Mouse (Mus musculus) liver, adult 2 months (tissue): ENCODE measurements around the gene Lcn6. TPM values are rescaled to one million over a fixed set of nuclear protein-coding genes. Genes with fewer than 3 reads are reported as not detected.
"Not testable (repeated sequence)": the region's sequence is repeated elsewhere in the genome, so short reads cannot be mapped to it uniquely, and the experiment has no call there.

Source experiments
- DNase-seq: peaks from one replicate; pipeline ENCODE4 v3.0.0-alpha.2; 2011; ENCODE audit warnings: low read depth, low spot score; ENCODE audit errors: extremely low read depth
- H3K27ac ChIP-seq: fragments of 200-500 bp; replicated peaks from 2 replicates; pipeline ENCODE4 v1.5.1; 2012; ENCODE audit warnings: low read depth, mild to moderate bottlenecking, control low read depth, inconsistent platforms, low read length; ENCODE audit not compliant: insufficient read depth
- H3K27me3 ChIP-seq: fragments of 200-500 bp; 2 replicates; pipeline ENCODE4 v1.6.1; 2012; ENCODE audit warnings: mild to moderate bottlenecking, moderate library complexity, low read length, inconsistent platforms; ENCODE audit not compliant: control insufficient read depth, insufficient read depth
- H3K36me3 ChIP-seq: fragments of 200-500 bp; 2 replicates; pipeline ENCODE4 v1.6.1; 2012; ENCODE audit warnings: low read length, inconsistent platforms; ENCODE audit not compliant: control insufficient read depth, insufficient read depth
- H3K4me1 ChIP-seq: fragments of 200-500 bp; 2 replicates; pipeline ENCODE4 v1.6.1; 2011; ENCODE audit warnings: low read length; ENCODE audit not compliant: control insufficient read depth, insufficient read depth
- H3K4me3 ChIP-seq: fragments of 200-500 bp; 2 replicates; pipeline ENCODE4 v1.5.1; 2011; ENCODE audit warnings: low read depth, mild to moderate bottlenecking, control low read depth, low read length, moderate library complexity; ENCODE audit not compliant: insufficient read depth
- H3K79me2 ChIP-seq: fragments of 200-500 bp; 2 replicates; pipeline ENCODE4 v1.6.1; 2012; ENCODE audit warnings: inconsistent platforms, mild to moderate bottlenecking, low read length, moderate library complexity; ENCODE audit not compliant: control insufficient read depth, insufficient read depth
- H3K9ac ChIP-seq: fragments of 200-500 bp; 2 replicates; pipeline ENCODE4 v1.6.1; 2012; ENCODE audit warnings: low read depth, mild to moderate bottlenecking, control low read depth, inconsistent platforms, low read length
- CTCF ChIP-seq: fragments of 200-500 bp; IDR thresholded peaks from 2 replicates; pipeline ENCODE4 v1.5.1; 2011; ENCODE audit warnings: low read depth, low read length, control low read depth
- POLR2A ChIP-seq: fragments of 200-500 bp; IDR thresholded peaks from 2 replicates; pipeline ENCODE4 v1.6.1; 2011; ENCODE audit warnings: low read length, control low read depth; ENCODE audit not compliant: insufficient read depth; ENCODE audit errors: extremely low read depth
- WGBS: fragments of 180-500 bp; shearing (Covaris S2); methylation state at CpG from one replicate; pipeline ENCODE4 v1.1.7; 2018; 5-methylcytosine and 5-hydroxymethylcytosine counted together
- polyA plus RNA-seq: library from polyadenylated mRNA; depleted of rRNA; stranded (reverse); fragments of >200 nt; gene quantifications from 2 replicates; pipeline ENCODE4 v1.2.3, GENCODE M21; 2012
- total RNA-seq: library from RNA; depleted of rRNA; stranded (reverse); fragments of >200 nt; gene quantifications from 2 replicates; pipeline ENCODE4 v1.2.3, GENCODE M21; 2014

Gene Lcn6
- total and polyA plus RNA-seq, 2 experiments = not detected

DNA sequence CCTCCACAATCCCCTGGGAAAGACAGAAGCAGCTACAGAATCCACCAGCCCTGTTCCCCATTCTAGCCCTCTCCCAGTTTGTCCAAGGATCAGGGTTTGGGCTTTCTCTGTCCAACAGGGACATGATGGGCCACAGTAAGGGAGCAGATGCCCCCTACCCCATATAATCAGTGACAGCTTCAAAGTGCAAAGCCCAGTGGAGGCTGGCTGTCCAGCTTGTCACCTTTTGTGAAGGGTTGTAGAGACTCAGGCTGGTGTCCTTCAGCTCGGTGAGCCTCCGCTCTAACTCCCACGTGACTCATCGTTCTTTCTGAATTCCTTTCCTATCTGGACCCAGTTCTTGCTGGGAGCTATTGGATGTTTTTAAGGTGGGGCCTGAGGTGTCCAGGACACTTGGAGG lies 27.1 kb downstream of the Lcn6 start:
- Histone ChIP-seq H3K27me3 (no peaks in the 10 kb centered on the region), H3K36me3 (no peaks in the 10 kb centered on the region), H3K4me3 (no peak overlapping the region), H3K27ac (no peak overlapping the region), H3K79me2 (no peaks in the 10 kb centered on the region), H3K9ac (no peak overlapping the region), H3K4me1 (peaks cover 8% of the 10 kb centered on the region; the same call in 1 of the 2 replicates)
- TF ChIP-seq CTCF (no peak), POLR2A (no peak)
- DNase-seq = no peak
- 77% methylated on average over 4 of the region's 4 CpGs for WGBS

DNA sequence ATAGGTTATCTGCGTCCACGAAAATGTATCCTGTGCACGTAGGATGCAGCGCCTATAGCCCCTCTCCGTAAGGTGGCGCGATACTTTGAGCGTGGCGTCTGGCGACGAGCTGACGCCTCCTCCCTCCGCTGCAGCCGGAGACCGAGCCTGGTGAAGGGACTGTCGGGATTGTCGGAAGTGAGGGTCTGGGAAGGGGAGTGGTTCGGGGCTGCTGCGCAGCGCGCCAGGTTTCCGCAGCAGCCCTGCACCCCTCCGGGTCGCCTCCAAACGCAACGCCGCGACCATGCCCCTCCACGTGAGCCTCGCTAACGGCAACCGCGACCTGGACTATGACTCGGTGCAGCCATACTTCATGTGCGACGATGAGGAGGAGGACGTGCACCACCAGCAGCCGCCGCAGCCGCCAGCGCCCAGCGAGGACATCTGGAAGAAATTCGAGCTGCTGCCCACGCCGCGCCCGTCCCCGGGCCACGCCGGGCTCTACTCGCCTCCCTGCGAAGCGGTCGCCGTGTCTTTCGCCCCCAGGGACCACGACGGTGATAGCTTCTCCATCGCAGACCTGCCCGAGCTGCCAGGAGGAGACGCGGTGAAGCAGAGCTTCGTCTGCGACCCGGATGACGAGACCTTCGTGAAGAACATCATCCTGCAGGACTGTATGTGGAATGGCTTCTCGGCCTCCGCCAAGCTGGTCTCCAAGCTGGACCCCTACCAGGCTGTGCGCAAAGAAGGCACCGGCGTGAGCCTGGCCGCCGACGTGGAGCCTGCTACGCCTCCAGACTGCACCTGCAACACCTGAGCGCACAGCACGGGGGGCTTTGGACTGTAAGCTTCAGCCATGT lies 30.3 kb downstream of the Lcn6 start, which contains the start of gene Bmyc:
Bmyc (plus strand) TSS at position 97 of the 839 bp plus-strand sequence.
- H3K4me1 ChIP-seq = peaks cover 14% of the 10 kb centered on the region; the same call in 1 of the 2 replicates
- no peaks in the 10 kb centered on the region for H3K79me2 ChIP-seq
- H3K27me3 ChIP-seq = no peaks in the 10 kb centered on the region
- WGBS = 2% methylated on average over 78 of the region's 78 CpGs
- peak within 1 kb of the TSS; percentile 38 for H3K9ac ChIP-seq
- H3K27ac ChIP-seq = peak within 1 kb of the TSS; percentile 5; the same call in 1 of the 2 replicates
- H3K36me3 ChIP-seq = no peaks in the 10 kb centered on the region
- TF ChIP-seq POLR2A (no peak), CTCF (peak; percentile 72)
- peak within 1 kb of the TSS; percentile 59 for H3K4me3 ChIP-seq
- peak; percentile 49 for DNase-seq

GRCm38 (mm10) chr2:25708121-25708520 lies 31.5 kb downstream of the Lcn6 start:
- TF ChIP-seq CTCF = peak; percentile 28; the same call in 1 of the 2 replicates
- TF ChIP-seq POLR2A = no peak
- Histone ChIP-seq H3K36me3 (no peaks in the 10 kb centered on the region), H3K4me3 (no peak overlapping the region), H3K9ac (no peak overlapping the region), H3K4me1 (peaks cover 14% of the 10 kb centered on the region; the same call in 1 of the 2 replicates), H3K27ac (no peak overlapping the region; the same call in 1 of the 2 replicates), H3K27me3 (no peaks in the 10 kb centered on the region), H3K79me2 (no peaks in the 10 kb centered on the region)
- 88% methylated on average over 2 of the region's 2 CpGs for WGBS
- DNase-seq = peak; percentile 23

GRCm38 (mm10) chr2:25709056-25709455 lies 32.5 kb downstream of the Lcn6 start:
- H3K36me3 ChIP-seq, H3K27ac ChIP-seq, H3K4me3 ChIP-seq, H3K9ac ChIP-seq, H3K27me3 ChIP-seq, H3K79me2 ChIP-seq, DNase-seq: not testable (repeated sequence)
- peaks cover 14% of the 10 kb centered on the region; the same call in 1 of the 2 replicates for H3K4me1 ChIP-seq
- WGBS = 100% methylated on average over 1 of the region's 1 CpGs

DNA sequence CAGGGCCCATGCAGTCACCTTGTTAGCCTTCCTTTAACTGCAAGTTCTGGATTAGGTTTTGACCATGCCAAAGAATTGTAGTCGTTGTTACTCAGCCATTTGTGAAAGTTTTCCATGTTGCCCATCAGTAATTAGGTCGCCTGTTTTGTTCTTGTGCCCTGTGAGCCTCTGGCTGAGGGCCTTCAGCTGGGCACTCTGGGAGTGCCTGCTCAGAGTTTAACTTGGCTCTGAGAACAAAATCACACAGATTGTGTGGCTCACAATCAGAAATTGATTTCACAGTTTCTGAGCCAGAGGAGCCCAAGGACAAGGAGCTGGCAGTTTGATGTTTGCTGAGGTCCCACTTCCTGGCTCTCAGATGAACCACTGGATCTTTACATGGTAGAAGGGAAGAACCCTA lies 33.2 kb downstream of the Lcn6 start:
- not testable (repeated sequence) for H3K9ac ChIP-seq, H3K79me2 ChIP-seq, H3K36me3 ChIP-seq, H3K4me3 ChIP-seq, H3K27ac ChIP-seq, H3K27me3 ChIP-seq
- H3K4me1 ChIP-seq = peaks cover 14% of the 10 kb centered on the region; the same call in 1 of the 2 replicates
- peak; percentile 79 for DNase-seq
- 14% methylated on average over 2 of the region's 2 CpGs for WGBS

GRCm38 (mm10) chr2:25711641-25712040 lies 35.1 kb downstream of the Lcn6 start:
- peaks cover 12% of the 10 kb centered on the region; the same call in 1 of the 2 replicates for H3K4me1 ChIP-seq
- H3K9ac ChIP-seq, DNase-seq, H3K36me3 ChIP-seq, H3K4me3 ChIP-seq, H3K27ac ChIP-seq, H3K79me2 ChIP-seq, H3K27me3 ChIP-seq: not testable (repeated sequence)
- WGBS = 56% methylated on average over 3 of the region's 3 CpGs
